Mouse (Mus musculus) ZHBTc4 (cell line): ENCODE measurements around the gene Bcam.
A peak's percentile ranks its signal among the peaks of the same experiment; 100 is the strongest.
"Not testable (repeated sequence)": the region's sequence is repeated elsewhere in the genome, so short reads cannot be mapped to it uniquely, and the experiment has no call there.

Source experiments
- DNase-seq: peaks from one replicate; pipeline ENCODE4 v3.0.0-alpha.2; 2011; ENCODE audit warnings: low read depth, low spot score

Gene Bcam

DNA sequence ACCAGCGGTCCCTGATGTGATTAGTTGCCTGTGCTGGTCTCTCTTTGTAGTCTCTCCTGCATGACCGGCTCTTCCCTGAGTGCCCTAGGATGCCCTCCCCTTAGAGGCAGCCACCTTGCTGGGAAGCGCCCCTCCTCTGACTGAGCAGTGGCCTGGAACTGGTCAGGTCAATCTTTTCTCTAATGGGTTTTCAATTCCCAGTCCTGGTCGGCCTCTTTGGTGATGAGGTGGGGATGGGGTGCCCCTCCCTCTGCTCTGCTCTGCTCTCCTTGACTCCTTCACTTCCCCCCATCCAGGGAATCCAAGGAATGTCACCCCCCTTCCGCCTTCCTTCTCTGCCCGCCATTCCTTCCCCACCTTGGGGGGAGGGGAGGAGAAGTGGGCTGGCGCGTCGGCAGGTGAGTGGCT is at the start of gene Bcam:
Bcam (minus strand) TSS at position 33 of the 408 bp plus-strand sequence.
- peak; percentile 92 for DNase-seq

DNA sequence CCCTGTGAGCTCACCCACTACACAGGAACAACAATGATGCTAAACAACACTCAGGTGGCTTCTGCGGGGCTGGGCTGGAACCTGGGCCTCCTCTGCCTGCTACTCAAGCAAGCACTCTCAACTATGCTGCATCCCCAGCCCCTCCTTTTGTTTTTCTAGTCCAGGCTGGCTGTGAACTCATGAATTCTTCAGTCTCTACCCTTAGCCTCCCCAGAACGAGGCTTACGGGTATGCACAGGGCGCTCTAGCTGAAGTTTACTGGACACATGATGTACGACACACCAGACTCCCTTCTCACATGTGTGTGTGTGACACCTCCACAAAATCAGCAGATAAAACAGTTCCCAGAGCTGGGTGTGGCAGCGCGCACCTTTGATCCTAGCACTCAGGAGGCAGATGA is 48.1 kb upstream of the Bcam start:
- DNase-seq, result peak; percentile 35

DNA sequence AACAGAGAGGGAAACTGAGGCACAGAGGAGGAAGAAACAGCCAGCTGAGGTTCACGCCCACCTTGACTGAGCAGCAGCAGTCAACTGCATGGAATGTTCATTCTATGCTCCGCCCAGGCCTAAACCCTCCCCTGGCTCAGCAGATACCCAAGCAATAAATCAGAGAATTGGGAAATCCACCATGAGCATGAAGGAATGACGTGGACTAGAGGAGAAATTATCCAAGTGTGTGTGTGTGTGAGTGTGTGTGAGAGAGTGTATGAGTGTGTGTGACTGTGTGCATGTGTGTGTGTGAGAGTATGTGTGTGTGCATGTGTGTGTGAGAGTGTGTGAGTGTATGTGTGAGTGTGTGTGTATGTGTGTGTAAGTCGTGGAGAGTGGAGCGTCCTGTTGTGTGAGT is 47.6 kb upstream of the Bcam start:
- peak; percentile 49 for DNase-seq

DNA sequence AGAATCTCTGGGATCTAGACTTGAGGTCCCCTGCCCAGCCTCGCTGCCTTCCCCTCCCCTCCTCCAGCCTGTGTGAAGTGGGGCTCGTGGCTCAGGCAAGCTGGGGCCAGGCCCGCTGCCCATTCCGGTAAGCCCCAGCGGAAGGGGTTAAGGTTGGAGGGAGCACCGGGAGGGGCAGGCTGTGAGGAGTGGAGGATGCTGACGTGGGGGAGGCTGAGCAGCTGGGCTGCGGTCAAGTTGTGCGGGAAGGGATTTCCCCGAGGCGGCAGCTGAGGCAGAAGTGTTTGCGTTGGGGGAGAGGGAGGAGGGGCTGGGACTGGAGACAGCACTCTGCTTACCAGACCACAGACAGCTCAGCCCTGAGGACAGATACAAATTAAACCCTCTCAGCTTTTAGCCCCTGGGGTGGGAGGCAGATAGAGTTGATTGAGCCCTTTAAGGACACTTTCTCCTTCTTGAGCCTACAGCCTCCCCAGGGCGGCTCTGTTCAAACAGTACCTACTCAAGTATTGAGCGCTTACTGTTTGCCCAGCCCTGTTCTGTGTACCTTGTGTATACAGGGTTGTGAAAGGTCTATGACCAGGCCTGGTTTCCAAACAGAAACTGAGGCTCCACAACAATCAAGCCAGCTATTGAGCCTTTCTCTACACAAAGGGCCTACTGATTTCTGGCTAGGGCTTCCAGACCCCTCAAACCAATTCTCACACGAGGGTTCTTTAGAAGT is 46.7 kb upstream of the Bcam start:
- DNase-seq, result peak; percentile 91

DNA sequence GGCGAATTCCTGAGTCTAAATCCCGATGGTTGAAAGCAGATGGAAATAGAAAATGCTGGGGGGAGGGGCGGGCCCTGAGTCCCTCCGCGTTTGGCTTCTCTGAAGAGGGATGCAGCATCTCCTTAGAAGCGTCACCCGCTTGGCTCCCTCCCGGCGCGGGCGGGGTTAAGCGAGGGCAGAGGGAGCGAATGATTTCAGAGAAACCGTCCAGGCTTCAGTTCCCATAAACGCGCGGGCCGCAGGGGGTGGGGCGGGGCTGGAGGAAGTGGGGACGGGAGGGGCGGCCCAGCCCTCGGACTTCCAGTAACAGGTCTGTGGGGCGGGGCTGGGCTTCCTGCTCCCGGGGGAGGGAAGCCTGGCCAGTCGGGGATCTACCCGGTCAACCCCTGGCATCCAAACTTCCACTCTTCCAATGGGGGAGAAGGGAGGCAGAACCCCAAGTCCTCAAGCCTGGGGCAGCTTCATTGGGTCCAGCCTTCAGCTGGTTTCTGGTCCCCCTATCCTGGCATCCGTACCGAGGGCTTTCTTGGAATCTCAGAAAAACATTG is 45.5 kb upstream of the Bcam start:
- peak; percentile 98 for DNase-seq

DNA sequence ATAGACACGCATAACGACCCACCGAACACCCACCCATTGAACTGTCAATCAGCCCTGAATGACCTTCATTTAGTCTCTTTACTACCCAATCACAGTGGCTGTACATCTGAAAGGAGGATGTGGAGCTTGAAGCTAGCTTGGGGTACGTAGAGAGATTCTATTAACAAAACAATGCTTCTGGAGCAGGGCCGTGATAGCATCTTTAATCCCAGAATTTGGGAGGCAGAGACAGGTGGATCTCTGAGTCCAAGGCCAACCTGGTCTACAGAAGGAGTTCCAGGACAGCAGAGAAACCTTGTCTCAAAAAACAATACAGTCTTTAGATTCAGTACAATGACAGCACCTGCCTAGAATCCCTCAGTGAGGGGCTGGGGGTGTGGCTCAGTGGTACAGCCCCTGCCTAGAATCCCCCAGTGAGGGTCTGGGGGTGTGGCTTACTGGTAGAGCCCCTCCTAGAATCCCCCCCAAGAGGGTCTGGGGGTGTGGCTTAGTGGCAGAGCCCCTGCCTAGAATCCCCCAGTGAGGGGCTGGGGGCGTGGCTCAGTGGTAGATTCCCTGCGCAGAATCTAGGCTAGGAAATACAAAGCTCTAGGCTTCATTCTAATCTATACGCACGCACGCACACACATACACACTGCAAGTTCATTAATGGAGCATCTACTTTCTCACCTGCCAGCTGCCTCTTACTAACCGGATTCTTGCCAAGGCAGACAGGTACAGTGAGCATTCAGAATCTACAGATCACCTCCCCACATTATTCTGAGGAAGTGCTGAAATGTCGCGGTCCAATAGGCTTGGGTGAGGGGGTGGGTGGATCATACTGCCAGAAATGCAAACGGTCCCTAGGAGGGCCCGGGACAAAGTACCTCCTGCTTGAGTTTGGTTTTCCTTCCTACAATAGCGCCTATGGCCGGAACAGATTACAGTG is 44.7 kb upstream of the Bcam start:
- peak; percentile 86 for DNase-seq

DNA sequence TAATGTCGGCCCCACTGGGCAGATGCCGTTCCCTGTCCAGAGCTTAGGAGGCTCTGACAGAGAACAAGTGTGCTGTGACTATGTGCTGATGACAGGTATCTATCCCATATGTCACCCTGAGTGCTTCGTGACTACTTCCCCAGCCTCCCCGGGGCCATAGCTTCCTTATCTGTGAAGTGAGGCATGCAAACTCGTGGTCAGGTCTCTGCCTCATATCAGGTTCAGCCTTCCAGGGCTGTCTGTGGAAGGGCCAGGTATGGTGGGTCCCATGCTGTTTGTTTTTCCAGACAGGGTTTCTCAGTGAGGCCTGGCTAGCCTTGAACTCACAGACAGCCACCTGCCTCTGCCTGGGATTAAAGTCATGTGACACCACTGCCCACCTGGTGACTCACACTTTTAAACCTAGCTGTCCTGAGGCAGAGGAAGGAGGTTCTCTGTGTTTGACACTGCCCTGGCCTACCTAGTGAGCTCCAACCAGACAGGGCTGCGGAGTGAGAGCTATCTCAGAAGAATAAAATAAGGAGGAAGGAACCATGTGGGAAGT is 42.8 kb upstream of the Bcam start:
- no peak for DNase-seq

DNA sequence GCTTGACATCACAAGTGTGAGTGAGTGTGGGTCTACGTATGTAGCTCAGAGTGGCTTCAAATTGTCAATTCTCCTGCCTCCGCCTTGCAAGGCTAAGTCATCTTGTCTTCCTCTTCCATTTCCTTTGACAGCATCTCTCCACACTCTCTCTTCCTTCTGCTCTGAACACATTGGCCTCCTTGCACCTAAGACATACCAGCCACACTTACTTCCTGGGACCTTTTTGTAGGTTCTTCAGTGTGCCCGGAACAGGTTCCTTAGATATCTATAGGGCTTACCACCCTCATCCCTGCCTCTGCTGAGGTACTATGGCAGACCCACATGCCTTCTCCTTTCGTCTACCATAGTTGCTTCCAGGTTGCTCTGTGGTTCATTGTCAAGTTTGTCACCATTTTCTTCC is 42.3 kb upstream of the Bcam start:
- no peak for DNase-seq

DNA sequence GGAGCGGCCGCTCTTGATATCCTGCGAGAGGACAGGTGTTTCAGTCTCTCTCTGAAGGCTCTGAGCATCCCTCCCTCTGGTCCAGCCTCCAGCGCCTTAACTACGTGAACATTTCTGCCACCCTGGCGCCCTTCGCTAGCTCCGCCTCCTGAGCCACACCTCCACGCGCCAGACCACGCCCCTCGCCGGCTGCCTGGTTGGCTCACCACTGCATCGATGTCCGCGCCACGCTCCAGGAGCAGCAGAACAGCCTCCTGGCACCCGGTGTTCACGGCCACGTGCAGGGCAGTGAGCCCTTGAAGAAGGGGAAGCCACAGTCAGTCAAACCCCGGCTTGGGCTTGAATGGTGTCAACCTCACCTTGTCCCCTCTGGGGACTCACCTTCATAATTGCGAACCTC is 40.3 kb upstream of the Bcam start:
- DNase-seq, result peak; percentile 76

DNA sequence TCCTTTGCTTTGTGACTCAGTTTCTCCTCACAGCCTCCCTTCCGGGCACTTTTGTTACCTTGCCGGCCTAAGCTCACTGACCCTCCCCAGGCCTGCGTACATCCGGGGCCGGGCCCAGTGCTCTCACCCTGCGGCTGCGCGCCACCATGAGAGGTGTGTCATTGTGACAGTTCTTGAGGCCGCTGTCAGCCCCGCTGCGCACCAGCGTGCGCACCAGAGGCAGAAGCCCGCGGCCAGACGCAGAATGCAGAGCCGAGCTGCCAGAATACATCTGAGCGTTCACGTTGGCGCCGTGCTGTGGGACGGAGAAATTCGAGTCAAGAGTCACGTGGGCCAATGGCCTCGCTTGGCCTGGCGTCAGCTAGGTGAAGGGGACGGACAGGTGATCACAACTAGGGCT is 38.6 kb upstream of the Bcam start:
- peak; percentile 68 for DNase-seq

DNA sequence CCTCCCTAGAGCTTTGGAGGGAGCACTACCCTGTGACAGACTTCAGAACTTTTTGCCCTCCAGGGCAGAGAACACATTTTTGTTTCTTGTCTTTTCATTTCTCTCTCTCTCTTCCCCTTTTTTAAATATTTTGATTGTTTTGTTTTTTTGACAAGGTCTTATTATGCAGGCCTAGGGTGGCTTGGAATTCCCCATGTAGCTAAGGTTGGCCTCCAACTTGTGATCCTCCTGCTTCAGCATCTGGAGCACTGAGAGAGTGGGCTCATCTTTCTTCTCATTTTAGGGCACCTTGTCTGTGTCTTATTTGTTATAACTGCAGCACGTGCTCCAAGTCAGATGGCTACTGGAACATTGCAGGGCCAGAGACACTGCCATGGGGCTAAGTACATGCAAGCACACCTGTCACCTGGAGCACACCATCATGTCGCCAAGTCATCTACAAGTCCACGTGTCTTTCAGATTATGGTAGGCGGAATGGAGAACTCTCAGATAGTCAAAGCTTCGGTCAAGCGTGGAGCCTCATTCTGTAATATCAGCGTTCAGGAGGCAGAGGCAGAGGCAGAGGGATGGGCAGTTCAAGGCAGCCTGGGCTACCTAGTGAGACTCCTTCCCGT is 35.6 kb upstream of the Bcam start:
- no peak for DNase-seq

DNA sequence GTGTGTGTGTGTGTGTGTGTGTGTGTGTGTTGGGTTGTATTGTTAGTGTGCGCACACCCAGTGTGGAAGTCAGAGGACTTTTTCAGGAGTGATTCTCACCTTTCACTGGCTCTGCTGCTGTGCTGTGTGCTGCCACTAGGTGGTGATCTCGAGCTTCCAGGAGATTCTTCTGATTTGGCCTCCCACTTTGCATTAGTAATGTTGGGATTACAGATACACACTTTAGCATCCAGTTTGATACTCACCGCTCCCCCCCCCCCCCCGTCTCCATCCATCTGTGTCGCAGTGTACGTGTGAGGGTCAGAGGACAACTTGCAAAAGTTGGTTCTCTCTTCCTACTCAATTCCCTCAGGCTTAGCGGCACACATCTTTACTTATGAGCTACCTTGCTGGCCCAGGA is 32.2 kb upstream of the Bcam start:
- DNase-seq, result peak; percentile 72

DNA sequence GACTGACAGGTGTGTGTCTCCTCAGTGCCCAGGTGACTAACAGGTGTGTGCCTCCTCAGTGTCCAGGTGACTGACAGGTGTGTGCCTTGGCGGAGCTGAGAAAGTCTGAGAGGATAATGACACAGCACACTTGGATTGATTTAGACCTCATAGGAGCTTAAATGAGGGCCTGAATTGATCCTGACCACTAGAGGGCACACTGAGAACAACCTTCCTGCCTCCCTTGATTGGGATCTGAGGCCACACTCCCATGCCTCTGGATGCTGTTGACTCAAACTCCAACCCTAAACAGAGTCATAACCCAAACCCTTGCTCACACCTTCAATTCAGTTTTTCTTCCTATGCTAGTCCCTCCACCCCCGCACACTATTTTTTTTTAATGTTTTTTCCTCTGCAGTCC is 29.9 kb upstream of the Bcam start:
- DNase-seq, result peak; percentile 86

DNA sequence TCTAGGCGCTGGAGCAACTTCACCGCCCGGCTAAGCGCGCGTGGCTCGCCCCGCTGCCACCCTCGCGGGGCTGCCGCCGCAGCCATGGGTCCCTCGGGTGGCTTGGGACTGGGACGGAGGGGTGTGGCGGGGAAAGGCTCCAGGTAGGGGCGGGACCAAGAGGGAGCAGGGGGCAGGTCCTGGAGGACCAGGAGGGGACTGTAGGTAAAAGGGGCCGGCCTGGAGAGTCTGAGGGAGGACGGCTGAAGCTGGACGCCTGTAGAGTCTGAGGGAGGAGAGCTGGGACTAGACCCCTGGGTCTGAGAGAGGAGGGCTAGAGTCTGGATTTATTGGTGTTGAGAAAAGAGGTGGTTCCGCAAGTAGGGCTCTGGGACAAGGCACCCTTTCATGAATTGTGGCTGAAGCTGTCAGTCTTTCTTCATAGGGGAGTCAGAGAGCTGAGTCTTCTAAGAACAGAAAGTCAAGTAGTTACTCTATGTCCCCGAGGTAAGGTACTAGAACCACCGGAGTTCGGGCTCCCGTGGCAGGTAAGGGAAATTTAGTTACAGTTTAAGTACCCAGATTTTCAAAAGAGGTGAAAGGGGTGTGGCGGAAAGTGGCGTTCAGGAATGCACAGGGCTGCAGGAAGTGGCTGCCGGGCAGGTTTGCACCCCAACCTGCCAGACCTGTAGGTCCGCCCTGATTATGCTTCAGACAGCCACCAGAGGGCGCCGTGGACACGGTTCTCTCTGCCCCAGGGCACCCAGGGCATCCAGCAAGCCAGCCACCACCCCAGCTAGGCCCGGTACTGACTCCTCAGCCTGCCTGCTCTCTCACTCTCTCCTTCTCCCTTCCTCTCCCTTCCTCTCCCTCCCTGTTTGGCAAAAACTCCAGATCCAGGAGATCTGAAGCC is 26.1 kb upstream of the Bcam start, which contains the start of gene Cblc:
Cblc (minus strand) TSS at position 113 of the 892 bp plus-strand sequence.
- DNase-seq, result peak; percentile 93

DNA sequence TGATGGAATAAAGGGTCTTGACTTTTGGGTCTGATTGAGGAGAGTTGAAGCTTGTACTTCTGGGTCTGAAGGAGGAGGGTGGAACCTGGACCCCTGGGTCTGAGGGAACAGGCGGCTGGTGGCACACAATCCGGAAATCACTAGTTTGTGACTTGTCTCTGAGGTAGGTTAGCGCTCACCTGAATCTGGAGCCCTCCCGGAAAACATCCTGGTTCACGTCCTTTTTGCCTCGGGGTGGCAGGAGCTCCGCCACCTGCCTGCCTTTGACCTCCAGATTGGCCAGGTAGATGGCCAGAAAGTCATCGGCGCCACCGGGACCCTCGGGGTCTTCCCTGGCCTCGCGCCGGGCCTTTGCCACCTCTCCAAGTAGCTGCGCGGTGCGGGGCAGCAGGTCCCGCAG is 25.4 kb upstream of the Bcam start:
- peak; percentile 34 for DNase-seq

DNA sequence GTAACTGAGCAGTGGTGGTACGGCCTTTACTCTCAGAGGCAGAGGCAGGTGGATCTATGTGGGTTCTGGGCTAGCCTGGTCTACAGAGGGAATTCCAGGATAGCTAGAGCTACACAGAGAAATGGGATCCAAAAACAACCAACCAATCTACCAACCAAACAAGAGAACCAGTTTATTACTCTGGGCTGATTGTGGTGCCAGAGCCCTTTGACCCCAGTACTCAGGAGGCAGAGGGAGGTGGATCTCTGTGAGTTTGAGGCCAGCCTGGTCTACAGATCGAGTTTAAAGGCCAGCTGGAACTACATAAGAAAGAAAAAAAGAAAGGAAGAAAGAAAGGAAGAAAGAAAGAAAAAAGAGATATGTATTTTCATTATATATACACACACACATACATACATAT is 24.4 kb upstream of the Bcam start:
- DNase-seq, result no peak

DNA sequence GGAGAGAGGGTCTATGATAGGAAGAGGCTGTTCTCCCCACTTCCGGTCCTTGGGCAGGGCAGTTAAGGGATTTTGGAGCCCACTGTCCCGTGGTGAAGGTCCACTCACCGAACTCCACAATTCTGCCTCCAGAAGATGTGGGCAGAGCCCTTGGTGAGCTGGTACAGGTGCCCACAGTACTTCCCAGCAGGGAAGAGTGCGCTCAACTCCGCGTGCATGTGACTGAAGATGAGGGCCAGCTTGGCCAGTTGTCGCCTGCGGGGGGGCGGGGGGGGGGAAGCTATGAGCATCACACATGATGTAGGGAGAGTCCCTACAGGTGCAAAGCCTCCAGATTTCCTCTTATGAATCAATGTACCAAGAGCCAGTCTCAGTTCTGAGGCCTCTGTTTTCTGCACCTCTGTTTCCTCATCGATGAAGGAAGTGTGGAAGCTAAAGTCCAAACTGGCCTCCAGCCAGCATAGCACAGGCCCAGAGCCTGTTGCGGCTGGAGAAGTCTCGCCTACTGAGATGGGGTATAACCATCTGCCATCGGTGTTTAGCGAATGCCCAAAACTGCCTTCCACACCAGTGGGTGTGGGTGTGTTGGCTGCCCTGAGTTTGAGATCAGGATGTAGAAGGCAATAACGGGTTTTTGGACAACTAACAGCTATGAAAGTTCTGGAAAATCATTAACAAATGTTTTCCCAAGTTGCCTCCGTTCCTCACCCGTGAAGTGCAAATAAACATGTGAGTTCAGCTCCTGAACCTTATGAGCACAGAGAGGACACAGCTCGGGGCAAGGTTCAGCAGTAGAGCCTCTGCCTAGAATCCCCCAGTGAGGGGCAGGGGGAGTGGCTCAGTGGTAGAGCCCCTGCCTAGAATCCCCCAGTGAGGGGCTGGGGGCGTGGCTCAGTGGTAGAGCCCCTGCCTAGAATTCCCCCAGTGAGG is 22.1 kb upstream of the Bcam start:
- DNase-seq, result no peak

DNA sequence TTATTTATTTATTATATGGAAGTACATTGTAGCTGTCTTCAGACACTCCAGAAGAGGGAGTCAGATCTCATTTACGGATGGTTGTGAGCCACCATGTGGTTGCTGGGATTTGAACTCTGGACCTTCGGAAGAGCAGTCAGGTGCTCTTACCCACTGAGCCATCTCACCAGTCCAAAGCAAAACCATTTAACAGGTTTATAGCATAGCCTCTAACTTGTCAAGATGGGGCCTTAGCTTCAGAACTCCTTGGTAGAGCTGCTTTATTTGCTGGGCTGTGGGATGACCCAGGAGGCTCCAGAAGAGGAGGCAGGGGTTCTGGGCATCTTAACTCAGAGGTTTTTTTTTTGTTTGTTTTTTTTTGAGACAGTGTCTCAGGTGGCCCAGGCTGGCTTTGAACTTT is 20.7 kb upstream of the Bcam start:
- DNase-seq, result not testable (repeated sequence)

DNA sequence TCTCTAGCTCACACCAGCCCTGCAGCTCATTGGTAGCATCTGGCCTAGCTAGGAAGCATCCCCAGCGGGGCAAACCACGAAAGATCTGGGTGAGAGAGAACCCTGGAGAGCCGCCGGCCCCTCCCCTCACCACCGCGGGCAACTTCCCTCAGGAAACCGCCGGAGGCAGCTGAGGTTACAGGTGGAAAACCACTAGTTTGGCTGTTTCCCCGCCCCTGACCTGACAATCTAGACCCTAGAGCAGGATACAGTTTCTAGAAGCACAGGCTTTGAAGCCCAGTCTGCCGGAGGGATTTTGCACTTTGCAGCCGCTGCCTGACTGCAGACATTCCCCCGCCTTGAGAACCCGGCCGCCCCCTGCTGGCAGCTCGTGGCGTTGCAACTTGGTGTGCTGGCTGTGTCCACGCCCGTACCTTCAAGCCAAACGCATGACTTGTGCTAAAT is 19.1 kb upstream of the Bcam start:
- peak; percentile 92 for DNase-seq
